Mouse (Mus musculus) neural tube, embryonic 13.5 days (tissue): ENCODE measurements around the gene Fcgrt. TPM values are rescaled to one million over a fixed set of nuclear protein-coding genes. Genes with fewer than 3 reads are reported as not detected.

ENCODE experiments used
- ATAC-seq: fragments of 200-750 bp; cut with Nextera tagmentation; 2 replicates; pipeline ENCODE4 v1.8.0; 2017; ENCODE audit warnings: low read depth, mild to moderate bottlenecking, moderate TSS enrichment, moderate library complexity
- H3K27ac ChIP-seq: fragments of 300-500 bp; sonication (generic); replicated peaks from 2 replicates; pipeline ENCODE4 v1.5.1; 2015; ENCODE audit warnings: moderate library complexity, mild to moderate bottlenecking, inconsistent platforms
- H3K27me3 ChIP-seq: fragments of 300-500 bp; sonication (generic); 2 replicates; pipeline ENCODE4 v1.6.1; 2015; ENCODE audit warnings: mild to moderate bottlenecking, inconsistent platforms
- H3K36me3 ChIP-seq: fragments of 300-500 bp; sonication (generic); 2 replicates; pipeline ENCODE4 v1.6.1; 2015; ENCODE audit warnings: mild to moderate bottlenecking, inconsistent platforms
- H3K4me1 ChIP-seq: fragments of 300-500 bp; sonication (generic); replicated peaks from 2 replicates; pipeline ENCODE4 v1.6.1; 2015; ENCODE audit warnings: inconsistent platforms
- H3K4me2 ChIP-seq: fragments of 300-500 bp; sonication (generic); 2 replicates; pipeline ENCODE4 v1.6.1; 2015; ENCODE audit warnings: inconsistent platforms, mild to moderate bottlenecking, moderate library complexity
- H3K4me3 ChIP-seq: fragments of 300-500 bp; sonication (generic); 2 replicates; pipeline ENCODE4 v1.5.1; 2015; ENCODE audit warnings: mild to moderate bottlenecking, inconsistent platforms
- H3K9ac ChIP-seq: fragments of 300-500 bp; sonication (generic); 2 replicates; pipeline ENCODE4 v1.6.1; 2015; ENCODE audit warnings: moderate library complexity, mild to moderate bottlenecking, inconsistent platforms
- H3K9me3 ChIP-seq: fragments of 300-500 bp; sonication (generic); 2 replicates; pipeline ENCODE4 v1.6.1; 2016; ENCODE audit warnings: inconsistent platforms
- whole genome bisulfite sequencing: fragments of 180-500 bp; shearing (Covaris S2); methylation state at CpG from one replicate; pipeline ENCODE4 v1.1.7; 2015; 5-methylcytosine and 5-hydroxymethylcytosine counted together
- microRNA counts: library from miRNA; unstranded; fragments of <30 nt; microRNA quantifications from one replicate; lab custom pipeline; 2016
- microRNA-seq: library from miRNA; unstranded; fragments of <30 nt; microRNA quantifications from one replicate; pipeline ENCODE4, GENCODE M21; 2016
- polyA plus RNA-seq: library from polyadenylated mRNA; unstranded; fragments of >200 nt; fragmentation: Nextera tagmentation; extraction: Ambion mirVana; gene quantifications from 2 replicates; pipeline ENCODE4 v1.2.1, GENCODE M21; 2015

Fcgrt gene
- polyA plus RNA-seq, 1 experiment from 2014 or later: 27.3 TPM

DNA sequence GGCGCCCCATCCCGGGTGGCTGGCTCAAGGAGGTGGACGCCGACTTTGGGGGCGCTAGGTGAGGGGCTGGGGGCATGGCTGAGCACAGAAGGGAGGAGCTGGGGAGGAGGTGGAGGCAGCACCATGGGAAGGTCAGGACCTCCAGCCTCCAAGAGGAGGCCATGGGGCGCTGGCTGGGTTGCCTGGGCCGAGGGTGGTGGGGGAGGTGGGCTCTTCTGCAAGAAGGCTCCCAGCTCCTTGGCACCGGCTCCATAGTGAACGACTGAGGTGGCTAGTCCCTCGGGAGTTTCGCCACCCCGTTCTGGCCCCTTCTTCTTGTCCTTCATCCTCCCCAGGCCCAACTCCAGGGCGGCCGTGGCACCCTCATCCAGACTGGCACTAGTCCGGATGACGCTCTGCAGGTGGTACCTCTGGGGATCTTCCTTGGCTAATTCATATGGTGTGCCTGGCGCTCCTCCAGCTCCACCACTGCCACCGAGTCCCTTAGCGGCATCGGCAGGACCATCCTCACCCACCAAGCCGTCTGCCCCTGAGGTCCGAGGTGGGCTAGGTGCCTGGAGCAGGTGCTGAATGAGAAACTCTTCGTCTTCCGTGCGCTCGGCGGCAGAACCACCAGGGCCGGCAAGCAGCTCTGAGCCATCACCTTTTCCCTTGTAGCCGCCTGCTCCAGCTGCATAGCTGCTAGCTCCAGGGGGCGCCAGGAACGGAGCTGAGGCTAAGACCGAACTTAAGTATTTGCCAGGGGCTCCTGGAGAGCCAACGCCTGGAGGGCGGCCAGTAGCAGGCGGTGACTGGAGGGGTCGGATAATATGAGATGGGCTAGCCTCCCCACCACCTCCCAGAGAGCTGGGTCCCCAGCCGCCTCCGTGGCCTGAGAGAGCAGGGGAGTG lies 55.4 kb downstream of the Fcgrt start:
- H3K4me2 ChIP-seq: no peak overlapping the region
- ATAC-seq: no peak
- 94% methylated on average over 38 of the region's 38 CpGs for WGBS

DNA sequence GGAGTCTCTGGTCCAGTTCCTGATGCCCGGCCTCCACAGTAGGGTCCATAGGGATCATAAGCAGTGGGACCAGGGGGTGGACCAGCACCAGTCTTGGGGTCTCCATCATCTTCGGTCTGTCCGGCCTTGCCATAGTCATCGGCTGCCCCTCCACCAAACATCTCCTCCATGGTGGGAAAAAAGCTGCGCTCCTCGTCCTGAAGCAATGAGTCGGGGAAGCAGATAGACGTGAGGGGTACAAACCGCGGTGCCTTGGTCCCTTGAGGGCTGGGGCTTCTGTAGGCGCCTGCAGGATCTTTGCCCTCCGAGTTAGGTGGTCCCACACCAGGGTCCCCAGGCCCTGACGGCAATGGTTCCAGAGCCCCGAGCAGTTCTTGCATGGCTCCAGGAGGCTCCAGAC lies 56.2 kb downstream of the Fcgrt start:
- ATAC-seq: no peak
- 95% methylated on average over 14 of the region's 14 CpGs for WGBS
- H3K27ac ChIP-seq: no peak overlapping the region

More for the DNA sequence above, 55.4 kb downstream of the Fcgrt start:
- Histone ChIP-seq H3K27me3 (no peaks in the 10 kb centered on the region), H3K4me1 (peaks cover 27% of the 10 kb centered on the region), H3K27ac (no peak overlapping the region), H3K4me3 (no peak overlapping the region), H3K9ac (no peak overlapping the region), H3K9me3 (no peaks in the 10 kb centered on the region), H3K36me3 (peaks cover 76% of the 10 kb centered on the region)

DNA sequence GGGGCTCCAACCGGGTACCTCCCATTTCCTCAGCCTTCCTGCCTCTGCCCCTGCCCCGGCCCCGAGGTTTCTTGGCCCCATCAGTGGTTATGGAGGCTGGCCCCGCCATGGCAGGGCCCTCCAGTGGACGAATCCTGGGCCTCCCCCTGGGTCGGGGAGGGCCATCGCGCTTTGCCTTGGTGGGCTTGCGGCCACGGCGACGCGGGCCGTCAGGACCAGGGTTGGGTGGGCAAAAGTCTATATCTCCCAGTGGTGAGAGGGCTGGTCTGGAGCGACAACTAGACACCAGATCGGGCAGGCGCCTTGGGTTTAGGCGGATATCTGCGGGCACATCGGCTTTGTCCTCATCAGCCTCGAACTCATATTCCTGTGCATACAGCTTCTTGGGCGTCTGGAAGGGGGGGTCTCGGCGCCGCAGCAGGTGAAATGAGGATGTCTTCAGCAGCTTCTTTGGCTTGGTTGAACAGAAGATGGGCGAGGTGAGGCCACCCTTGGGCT lies 56.7 kb downstream of the Fcgrt start:
- peaks cover 25% of the 10 kb centered on the region for H3K4me1 ChIP-seq
- H3K4me2 ChIP-seq: no peak overlapping the region
- H3K9ac ChIP-seq: no peak overlapping the region
- H3K27me3 ChIP-seq: no peaks in the 10 kb centered on the region
- H3K9me3 ChIP-seq: no peaks in the 10 kb centered on the region
- no peak overlapping the region for H3K4me3 ChIP-seq
- WGBS: 97% methylated on average over 26 of the region's 26 CpGs
- peaks cover 90% of the 10 kb centered on the region for H3K36me3 ChIP-seq
- no peak overlapping the region for H3K27ac ChIP-seq
- ATAC-seq: no peak

More for the DNA sequence above, 56.2 kb downstream of the Fcgrt start:
- peaks cover 27% of the 10 kb centered on the region for H3K4me1 ChIP-seq
- no peaks in the 10 kb centered on the region for H3K9me3 ChIP-seq
- H3K27me3 ChIP-seq: no peaks in the 10 kb centered on the region
- no peak overlapping the region for H3K9ac ChIP-seq
- peaks cover 84% of the 10 kb centered on the region for H3K36me3 ChIP-seq
- H3K4me3 ChIP-seq: no peak overlapping the region
- H3K4me2 ChIP-seq: no peak overlapping the region

DNA sequence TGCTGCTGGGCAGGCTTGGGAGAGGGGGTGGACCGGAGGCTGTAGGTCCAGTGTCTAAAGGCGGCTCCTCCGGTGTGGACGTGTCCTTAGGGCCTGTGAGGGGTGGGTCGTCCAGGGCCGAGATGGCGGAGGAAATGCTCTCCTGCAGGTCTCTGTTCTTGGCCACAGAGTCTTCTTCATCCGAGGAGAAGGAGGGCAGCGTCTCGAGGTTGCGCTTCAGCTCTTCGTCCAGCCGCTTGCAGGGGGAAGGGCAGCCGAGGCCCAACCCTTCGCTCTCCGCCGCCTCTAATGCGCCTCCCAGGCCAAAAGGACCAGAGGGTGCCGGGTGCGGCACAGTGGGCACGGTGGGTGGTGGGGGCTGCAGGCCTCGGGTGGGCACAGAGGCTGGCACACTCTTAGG lies 57.9 kb downstream of the Fcgrt start:
- no peak overlapping the region for H3K4me3 ChIP-seq
- no peak overlapping the region for H3K27ac ChIP-seq
- ATAC-seq: no peak
- no peak overlapping the region for H3K4me2 ChIP-seq
- H3K27me3 ChIP-seq: no peaks in the 10 kb centered on the region
- peaks cover 100% of the 10 kb centered on the region for H3K36me3 ChIP-seq
- H3K4me1 ChIP-seq: peaks cover 14% of the 10 kb centered on the region
- 95% methylated on average over 22 of the region's 22 CpGs for WGBS
- no peaks in the 10 kb centered on the region for H3K9me3 ChIP-seq
- no peak overlapping the region for H3K9ac ChIP-seq

DNA sequence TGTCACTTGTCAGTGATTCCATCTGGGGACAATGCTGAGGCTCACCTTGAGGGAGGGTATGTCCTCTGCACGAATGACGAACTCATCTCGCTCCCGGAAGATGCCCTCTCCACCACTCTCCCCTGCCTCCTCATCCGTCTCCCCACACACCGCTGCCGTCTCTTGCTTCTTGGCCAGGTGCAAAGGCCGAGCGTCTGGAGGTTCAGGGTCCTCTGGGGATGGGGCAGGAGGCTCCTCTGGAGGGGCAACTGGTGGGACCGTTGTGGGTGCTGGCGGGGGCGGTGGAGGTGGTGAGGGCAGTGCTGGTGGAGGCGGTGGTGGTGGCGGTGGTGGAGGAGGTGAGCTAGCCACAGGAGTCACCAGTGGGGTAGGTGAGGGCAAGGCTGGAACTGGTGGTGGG lies 60.3 kb downstream of the Fcgrt start:
- no peaks in the 10 kb centered on the region for H3K4me1 ChIP-seq
- no peaks in the 10 kb centered on the region for H3K27me3 ChIP-seq
- WGBS: 94% methylated on average over 14 of the region's 14 CpGs
- H3K36me3 ChIP-seq: peaks cover 100% of the 10 kb centered on the region
- H3K9ac ChIP-seq: no peak overlapping the region
- no peak for ATAC-seq
- H3K4me3 ChIP-seq: no peak overlapping the region
- no peak overlapping the region for H3K27ac ChIP-seq
- no peaks in the 10 kb centered on the region for H3K9me3 ChIP-seq
- H3K4me2 ChIP-seq: no peak overlapping the region

MicroRNA genes within 50 kb of the gene (microRNA counts, 519-probe panel; counts per million panel counts)
- 3,356 counts per million, percentile 45 among the panel's probes with 10 or more counts for microRNA mmu-miR-150 (lab: Ali Mortazavi, UCI)

Small RNA genes lying within 50 kb of the gene (microRNA-seq; reads per million reads assigned to microRNA genes)
- 28.5 reads per million, percentile 38 among the genes with 10 or more reads in this experiment for gene Mir150
- gene Mir5121: 5.8 reads per million, percentile 21 among the genes with 10 or more reads in this experiment

Other genes starting within 250 kb of the Fcgrt start
- 30.2 and 31.6 TPM in 2 replicates for gene Pnkp, start 246.7 kb downstream of the Fcgrt start, polyA plus RNA-seq
- gene Ptov1, start 234.1 kb downstream of the Fcgrt start, polyA plus RNA-seq: 471 and 515 TPM in 2 replicates
- 134 and 138 TPM in 2 replicates for gene Med25, start 211.1 kb downstream of the Fcgrt start, polyA plus RNA-seq
- gene Fuz, start 207.8 kb downstream of the Fcgrt start, polyA plus RNA-seq: 14.9 and 17.9 TPM in 2 replicates
- gene Ap2a1, start 174.4 kb downstream of the Fcgrt start, polyA plus RNA-seq: 115 and 116 TPM in 2 replicates
- 0.22 TPM in 1 of 2 replicates, not detected in the other for gene Tsks, start 160.6 kb downstream of the Fcgrt start, polyA plus RNA-seq
- 47.3 and 54.9 TPM in 2 replicates for gene Cpt1c, start 129.0 kb downstream of the Fcgrt start, polyA plus RNA-seq
- 612 and 623 TPM in 2 replicates for gene Prmt1, start 117.3 kb downstream of the Fcgrt start, polyA plus RNA-seq
- 60.3 and 67.3 TPM in 2 replicates for gene Irf3, start 106.2 kb downstream of the Fcgrt start, polyA plus RNA-seq
- gene Bcl2l12, start 105.1 kb downstream of the Fcgrt start, polyA plus RNA-seq: 17.3 and 17.4 TPM in 2 replicates
- gene Scaf1, start 87.5 kb downstream of the Fcgrt start, polyA plus RNA-seq: 46.2 and 47.2 TPM in 2 replicates
- gene Rras, start 85.9 kb downstream of the Fcgrt start, polyA plus RNA-seq: 15.0 and 16.5 TPM in 2 replicates
- gene Prr12, start 51.0 kb downstream of the Fcgrt start, polyA plus RNA-seq: 12.3 and 15.1 TPM in 2 replicates
- gene Nosip, start 41.4 kb downstream of the Fcgrt start, polyA plus RNA-seq: 58.9 and 65.6 TPM in 2 replicates
- gene Prrg2, start 41.2 kb downstream of the Fcgrt start, polyA plus RNA-seq: 16.8 and 17.2 TPM in 2 replicates
- gene Rcn3, start 11.6 kb downstream of the Fcgrt start, polyA plus RNA-seq: 127 and 134 TPM in 2 replicates
- gene Rps11, start 20.6 kb upstream of the Fcgrt start, polyA plus RNA-seq: 920 and 971 TPM in 2 replicates
- 746 and 820 TPM in 2 replicates for gene Rpl13a, start 24.9 kb upstream of the Fcgrt start, polyA plus RNA-seq
- 0.53 TPM in 1 of 2 replicates, not detected in the other for gene Gm45713, start 32.4 kb upstream of the Fcgrt start, polyA plus RNA-seq
- 1.3 and 1.5 TPM in 2 replicates for gene Flt3l, start 32.6 kb upstream of the Fcgrt start, polyA plus RNA-seq
- 79.9 and 91.9 TPM in 2 replicates for gene Pih1d1, start 50.5 kb upstream of the Fcgrt start, polyA plus RNA-seq
- 19.0 and 19.6 TPM in 2 replicates for gene Aldh16a1, start 50.7 kb upstream of the Fcgrt start, polyA plus RNA-seq
- 0.78 and 0.83 TPM in 2 replicates for gene Slc17a7, start 60.1 kb upstream of the Fcgrt start, polyA plus RNA-seq
- gene Gfy, start 75.7 kb upstream of the Fcgrt start, polyA plus RNA-seq: not detected in 2 replicates
- gene Pth2, start 77.1 kb upstream of the Fcgrt start, polyA plus RNA-seq: not detected in 2 replicates
- gene Ccdc155, start 101.0 kb upstream of the Fcgrt start, polyA plus RNA-seq: 0.29 and 0.45 TPM in 2 replicates
- gene Dkkl1, start 108.3 kb upstream of the Fcgrt start, polyA plus RNA-seq: 14.6 and 19.8 TPM in 2 replicates
- gene Tead2, start 111.9 kb upstream of the Fcgrt start, polyA plus RNA-seq: 65.9 and 85.5 TPM in 2 replicates
- gene Cd37, start 135.3 kb upstream of the Fcgrt start, polyA plus RNA-seq: 1.5 and 1.8 TPM in 2 replicates
- gene Slc6a16, start 137.2 kb upstream of the Fcgrt start, polyA plus RNA-seq: 0.18 and 0.27 TPM in 2 replicates
- not detected in 2 replicates for gene Slc6a21, start 173.7 kb upstream of the Fcgrt start, polyA plus RNA-seq
- 7.1 and 7.2 TPM in 2 replicates for gene Trpm4, start 229.9 kb upstream of the Fcgrt start, polyA plus RNA-seq
- gene Hrc, start 231.4 kb upstream of the Fcgrt start, polyA plus RNA-seq: 0.55 and 0.74 TPM in 2 replicates